Comparison of ENCODE assay signal across 10 mouse cellular contexts in genomic region chr13:109047126-109047525, GRCm38 (mm10).
DNase-seq lines count a peak whose midpoint lies in the region; ATAC-seq and TF ChIP-seq lines count a peak whose summit lies in the region.
"Had no signal": no experiment of that assay in that cellular context is flagged by ENCODE, and none has a peak within 500 bp of the region (broad histone marks: within the 10 kb centered on the region; RNA-seq: fewer than 3 reads in every experiment).

No protein-coding gene starts in this region.

- no peaks in the 10 kb centered on the region for H3K36me3 ChIP-seq in hindbrain, embryonic 12.5 days
- no peaks in the 10 kb centered on the region for H3K36me3 ChIP-seq in thymus, adult 2 months (ENCODE audit: control insufficient read depth, insufficient read depth, low read length)

- no peak overlapping the region for H3K27ac ChIP-seq in hindbrain, embryonic 12.5 days
- no peak overlapping the region for H3K27ac ChIP-seq in thymus, adult 2 months (ENCODE audit: control insufficient read depth, insufficient read depth, low read length)

- no peaks in the 10 kb centered on the region for H3K9me3 ChIP-seq in hindbrain, embryonic 12.5 days (replicated peaks)

- no peak overlapping the region for H3K4me2 ChIP-seq in hindbrain, embryonic 12.5 days (replicated peaks)

- no peak for TF ChIP-seq CTCF in brain, embryonic 14.5 days (IDR thresholded peaks at IDR 0.05; ENCODE audit: borderline replicate concordance, extremely low read depth, insufficient read depth, insufficient read length)
- TF ChIP-seq CTCF in thymus, adult 2 months (IDR thresholded peaks at IDR 0.05; ENCODE audit: borderline replicate concordance, control insufficient read depth, extremely low read depth, insufficient read depth, low read length, poor library complexity), result no peak

- H3K4me1 ChIP-seq in hindbrain, embryonic 12.5 days, result no peaks in the 10 kb centered on the region
- no peaks in the 10 kb centered on the region for H3K4me1 ChIP-seq in thymus, adult 2 months (replicated peaks; ENCODE audit: control insufficient read depth, insufficient read depth, low read length)

- ATAC-seq in hindbrain, embryonic 12.5 days (ENCODE audit: low FRiP score), result no peak

- TF ChIP-seq POLR2A in brain, embryonic 14.5 days (IDR thresholded peaks at IDR 0.05; ENCODE audit: borderline replicate concordance, extremely low read depth, insufficient read depth, insufficient read length, poor library complexity, severe bottlenecking), result no peak
- TF ChIP-seq POLR2A in thymus, adult 2 months (IDR thresholded peaks at IDR 0.05; ENCODE audit: control insufficient read depth, extremely low read depth, insufficient read depth, low read length, poor library complexity), result no peak

- no peak overlapping the region for H3K9ac ChIP-seq in hindbrain, embryonic 12.5 days

- 67% methylated on average over 7 of the region's 7 CpGs for WGBS in hindbrain, embryonic 12.5 days
- 90% methylated on average over 7 of the region's 7 CpGs for WGBS in thymus, adult 2 months

- peak; percentile 65 for DNase-seq in NIH3T3 (ENCODE audit: low read depth)
- DNase-seq in brain, embryonic 14.5 days (ENCODE audit: low read depth), result peak; percentile 66
- peak; percentile 37 to 51 for DNase-seq in frontal cortex, postnatal 14 days (ENCODE audit: low spot score in 2 of 2)
- DNase-seq in layer of hippocampus, postnatal 36 days, result peak; percentile 66 to 67
- no peak for DNase-seq in thymus, adult 2 months
- no peak for DNase-seq in yolk sac, embryonic 10.5 days (ENCODE audit: low spot score)
- DNase-seq in thymus, postnatal 36 days, result no peak
- DNase-seq: heart, adult 18-20 months; thymus, adult 18-20 months had no signal

- no peak overlapping the region for H3K4me3 ChIP-seq in hindbrain, embryonic 12.5 days
- no peak overlapping the region for H3K4me3 ChIP-seq in thymus, adult 2 months (ENCODE audit: control insufficient read depth, insufficient read depth, low read length)

- H3K27me3 ChIP-seq in hindbrain, embryonic 12.5 days, result no peaks in the 10 kb centered on the region
- H3K27me3 ChIP-seq in thymus, adult 2 months (ENCODE audit: control insufficient read depth, insufficient read depth, low read length), result no peaks in the 10 kb centered on the region

Comparison
In these comparisons a context has a peak if more than half of its experiments do, and no peak if none do; other contexts are left out.
1. DNase-seq: peak in NIH3T3 (single experiment), brain, embryonic 14.5 days (single experiment), frontal cortex, postnatal 14 days (2 of 2) and layer of hippocampus, postnatal 36 days (2 of 2); none in thymus, adult 2 months (single experiment), yolk sac, embryonic 10.5 days (single experiment) and thymus, postnatal 36 days (0 of 2).